Mouse (Mus musculus) liver, embryonic 14.5 days (tissue): ENCODE measurements at regions not wholly inside any gene's neighbourhood (a gene's known extent, or its start where the extent isn't known, plus 50 kb on each side); places are given as distances from the start of the nearest gene placed in this dataset.
A peak's percentile ranks its signal among the peaks of the same experiment; 100 is the strongest.

Experiments used
- ATAC-seq: fragments of 200-750 bp; cut with Nextera tagmentation; 2 replicates; pipeline ENCODE4 v1.8.0; 2017; ENCODE audit warnings: moderate number of reproducible peaks, mild to moderate bottlenecking, moderate library complexity; ENCODE audit not compliant: insufficient read depth
- DNase-seq, 3 experiments: peaks; one replicate each; pipeline ENCODE4 v3.0.0-alpha.2; 2012 to 2013; ENCODE audit warnings: low read depth in 3 of 3, low spot score in 3 of 3
- H3K27ac ChIP-seq: fragments of 300-500 bp; sonication (generic); 2 replicates; pipeline ENCODE4 v1.5.1; 2014; ENCODE audit warnings: moderate library complexity, mild to moderate bottlenecking, control low read depth, inconsistent platforms
- H3K27me3 ChIP-seq: fragments of 300-500 bp; sonication (generic); 2 replicates; pipeline ENCODE4 v1.6.1; 2014; ENCODE audit warnings: mild to moderate bottlenecking, low read length, moderate library complexity; ENCODE audit not compliant: control insufficient read depth, insufficient read depth
- H3K36me3 ChIP-seq: fragments of 300-500 bp; sonication (generic); replicated peaks from 2 replicates; pipeline ENCODE4 v1.6.1; 2014; ENCODE audit warnings: low read depth; ENCODE audit not compliant: control insufficient read depth, insufficient read depth
- H3K4me1 ChIP-seq, 2 experiments: fragments of 200-500 bp in 1 of 2; fragments of 300-500 bp in 1 of 2; sonication (generic) in 1 of 2; replicated peaks; 2 replicates each; pipeline ENCODE4 v1.6.1; 2012 to 2014; ENCODE audit warnings: antibody characterized with exemption in 1 of 2, inconsistent platforms in 1 of 2, low read length in 1 of 2; ENCODE audit not compliant: control insufficient read depth in 2 of 2, insufficient read depth in 2 of 2
- H3K4me2 ChIP-seq: fragments of 300-500 bp; sonication (generic); 2 replicates; pipeline ENCODE4 v1.6.1; 2014; ENCODE audit warnings: low read depth, mild to moderate bottlenecking, control low read depth, moderate library complexity
- H3K4me3 ChIP-seq, 2 experiments: fragments of 200-500 bp in 1 of 2; fragments of 300-500 bp in 1 of 2; sonication (generic) in 1 of 2; 2 replicates each; pipeline ENCODE4 v1.5.1; 2012 to 2014; ENCODE audit warnings: low read depth in 2 of 2, low read length in 2 of 2, mild to moderate bottlenecking in 2 of 2, control low read depth in 1 of 2, inconsistent platforms in 1 of 2, moderate library complexity in 1 of 2; ENCODE audit not compliant: insufficient read depth in 1 of 2
- H3K9ac ChIP-seq: fragments of 300-500 bp; sonication (generic); replicated peaks from 2 replicates; pipeline ENCODE4 v1.6.1; 2014; ENCODE audit warnings: mild to moderate bottlenecking, control low read depth, moderate library complexity
- H3K9me3 ChIP-seq: fragments of 300-500 bp; sonication (generic); 2 replicates; pipeline ENCODE4 v1.6.1; 2016; ENCODE audit warnings: low read length, mixed read lengths; ENCODE audit not compliant: control insufficient read depth
- CTCF ChIP-seq: IDR thresholded peaks from 2 replicates; pipeline ENCODE4 v1.5.1; 2016; ENCODE audit warnings: antibody characterized with exemption, low read depth, control low read depth
- EP300 ChIP-seq: IDR thresholded peaks from 2 replicates; pipeline ENCODE4 v1.6.1; 2016; ENCODE audit warnings: antibody characterized with exemption, low read depth
- WGBS: fragments of 180-500 bp; shearing (Covaris S2); extraction: QIAGEN DNeasy Blood & Tissue Kit; methylation state at CpG from one replicate; pipeline ENCODE4 v1.1.7; 2014; ENCODE audit not compliant: insufficient replicate concordance; 5-methylcytosine and 5-hydroxymethylcytosine counted together

DNA sequence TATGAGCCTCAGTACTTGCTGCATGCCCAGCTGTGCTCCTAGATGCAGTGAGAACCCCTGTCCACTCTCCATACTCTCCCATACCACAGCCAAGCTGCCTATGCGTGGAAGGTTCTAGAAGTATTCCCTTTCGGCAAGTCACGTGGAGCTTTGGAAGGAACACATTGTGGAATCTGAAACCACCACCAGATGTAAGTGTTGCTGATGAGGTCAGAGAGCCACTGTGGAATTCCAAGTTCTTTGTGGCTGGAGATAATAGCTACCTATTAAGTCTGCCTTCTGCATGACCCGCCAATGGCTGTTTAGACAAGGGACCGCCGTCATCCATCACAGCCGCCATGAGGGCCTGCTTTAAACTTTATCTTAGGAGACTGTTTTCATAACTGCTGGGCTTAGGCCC is 84.7 kb upstream of the Errfi1 start:
- Histone ChIP-seq H3K36me3 (no peaks in the 10 kb centered on the region), H3K4me1 (no peaks in the 10 kb centered on the region), H3K4me2 (no peak overlapping the region), H3K4me3 (no peak overlapping the region), H3K27me3 (no peaks in the 10 kb centered on the region), H3K9ac (no peak overlapping the region), H3K27ac (no peak overlapping the region), H3K9me3 (no peaks in the 10 kb centered on the region)
- ATAC-seq (no peak), DNase-seq (no peak)
- 65% methylated on average over 7 of the region's 7 CpGs for WGBS
- TF ChIP-seq EP300: no peak
- TF ChIP-seq CTCF: no peak

DNA sequence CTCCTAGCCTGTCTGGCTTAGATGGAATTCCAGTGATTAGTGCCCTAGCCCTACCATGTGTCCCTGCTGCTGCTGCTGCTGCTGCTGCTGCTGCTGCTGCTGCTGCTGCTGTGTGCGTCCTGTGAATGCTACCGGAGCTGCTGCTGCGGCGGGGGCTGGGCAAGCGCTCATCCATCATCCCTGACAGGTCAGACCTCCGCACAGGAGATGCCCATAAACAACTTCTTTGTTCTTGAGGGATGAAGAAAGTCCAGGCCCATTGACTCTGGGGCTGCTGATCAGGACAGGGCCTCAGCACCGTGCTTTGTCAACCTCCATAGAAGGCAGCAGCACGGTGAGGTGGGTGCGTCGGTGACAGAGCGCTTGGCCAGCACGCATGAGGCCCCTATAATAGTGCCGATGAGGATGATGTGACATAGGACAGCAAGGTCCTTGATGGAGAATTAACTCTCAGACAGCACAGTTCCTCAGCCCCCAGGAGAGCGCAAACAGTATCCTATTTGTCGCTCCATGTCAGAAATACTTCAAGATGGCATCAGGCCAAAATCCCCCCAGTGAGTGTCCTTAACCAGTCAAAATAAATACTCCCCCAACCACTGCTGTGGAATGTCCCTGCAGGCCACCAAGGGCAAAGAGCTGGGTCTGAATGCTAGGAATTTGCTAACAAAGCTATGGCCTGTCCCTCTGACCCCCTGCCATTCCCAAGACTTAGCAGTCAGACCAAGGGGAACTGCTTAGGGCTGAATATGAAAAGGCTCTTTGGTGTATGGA is 95.1 kb upstream of the Errfi1 start:
- no peak for ATAC-seq
- no peak overlapping the region for H3K4me2 ChIP-seq

DNA sequence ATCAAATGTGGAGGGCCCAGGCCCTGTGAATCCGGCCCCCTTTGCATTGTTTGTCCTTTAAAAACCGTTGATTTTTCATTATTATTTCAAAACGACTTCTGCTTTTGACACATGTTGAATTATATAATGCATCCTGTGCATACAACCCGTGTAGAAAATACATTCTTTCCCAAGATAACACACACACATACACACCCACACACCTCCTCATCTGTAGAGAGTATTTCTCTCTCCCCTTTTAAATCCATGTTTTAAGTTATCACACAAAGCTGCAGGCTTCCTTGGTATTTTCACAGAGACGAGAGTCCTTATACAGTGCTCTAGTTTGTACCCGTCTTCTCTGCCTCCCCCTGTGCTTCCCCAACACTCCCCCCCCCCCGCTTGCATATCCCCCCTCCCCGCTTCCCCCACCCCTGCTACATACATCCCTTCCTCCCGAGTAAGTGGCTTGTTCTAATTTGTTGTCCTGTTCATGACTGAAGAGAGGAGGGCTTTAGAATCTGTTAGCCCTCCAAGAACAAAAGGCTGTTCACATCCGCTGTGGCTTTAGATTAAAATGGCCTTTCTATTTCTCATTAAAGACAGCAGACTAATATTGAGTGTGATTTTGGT is 95.8 kb upstream of the Errfi1 start:
- H3K4me3 ChIP-seq: no peak overlapping the region
- no peaks in the 10 kb centered on the region; a peak in 1 of 4 replicates for H3K4me1 ChIP-seq
- DNase-seq: no peak
- TF ChIP-seq CTCF: no peak
- TF ChIP-seq EP300: no peak
- no peaks in the 10 kb centered on the region for H3K9me3 ChIP-seq
- no peak overlapping the region for H3K27ac ChIP-seq
- 44% methylated on average over 10 of the region's 10 CpGs for WGBS
- no peak overlapping the region for H3K4me2 ChIP-seq
- no peaks in the 10 kb centered on the region for H3K27me3 ChIP-seq
- H3K9ac ChIP-seq: no peak overlapping the region
- no peak for ATAC-seq
- no peaks in the 10 kb centered on the region for H3K36me3 ChIP-seq

More for the DNA sequence above, 95.1 kb upstream of the Errfi1 start:
- Histone ChIP-seq H3K9ac (no peak overlapping the region), H3K4me1 (no peaks in the 10 kb centered on the region; a peak in 1 of 4 replicates), H3K36me3 (no peaks in the 10 kb centered on the region), H3K4me3 (no peak overlapping the region), H3K27ac (no peak overlapping the region), H3K27me3 (no peaks in the 10 kb centered on the region), H3K9me3 (no peaks in the 10 kb centered on the region)
- DNase-seq: no peak
- 23% methylated on average over 15 of the region's 15 CpGs for WGBS
- no peak for TF ChIP-seq CTCF
- no peak for TF ChIP-seq EP300

DNA sequence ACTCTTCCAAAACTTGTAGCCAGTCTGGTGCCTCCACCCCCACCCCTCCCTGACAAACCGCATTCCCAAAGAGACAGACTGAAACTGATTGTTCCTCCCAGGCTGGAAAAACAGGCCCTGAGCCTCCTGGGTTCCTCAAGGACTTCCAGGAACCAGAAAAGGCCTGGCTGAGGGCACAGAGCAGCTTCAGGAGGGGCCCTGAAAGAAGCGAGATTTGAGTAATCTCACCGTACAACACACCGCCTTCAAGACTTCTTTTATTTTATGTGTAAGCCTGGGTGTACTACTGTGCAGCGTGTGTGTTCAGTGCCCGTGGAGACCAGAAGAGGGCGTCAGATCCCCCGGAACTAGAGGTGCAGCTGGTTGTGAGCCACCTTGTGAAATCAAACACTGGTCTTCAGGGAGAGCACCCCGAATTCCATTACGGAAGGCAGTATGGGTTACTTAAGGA is 96.4 kb upstream of the Errfi1 start:
- no peak for ATAC-seq
- H3K27ac ChIP-seq: no peak overlapping the region
- H3K27me3 ChIP-seq: no peaks in the 10 kb centered on the region

DNA sequence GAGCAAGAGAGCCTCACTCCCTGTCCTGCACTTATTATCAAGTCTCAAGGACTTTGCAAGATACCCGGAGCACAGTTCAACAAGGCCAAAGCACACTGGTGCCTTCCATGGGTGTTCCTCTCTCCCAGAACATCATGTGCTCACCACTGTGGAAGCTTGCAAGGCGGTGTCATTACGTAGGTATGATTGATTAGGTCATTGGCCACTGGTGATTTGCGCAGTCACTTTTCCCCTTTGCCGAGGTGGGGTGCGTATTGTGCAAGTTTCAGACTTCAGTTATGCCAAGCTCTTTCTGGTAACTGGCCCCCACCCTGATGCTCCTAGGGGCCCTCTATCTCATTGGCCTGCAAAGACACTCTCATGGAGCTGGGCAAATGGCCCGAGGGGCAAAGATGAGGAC is 98.3 kb upstream of the Errfi1 start:
- Histone ChIP-seq H3K9me3 (no peaks in the 10 kb centered on the region), H3K27me3 (no peaks in the 10 kb centered on the region), H3K4me2 (no peak overlapping the region), H3K4me3 (no peak overlapping the region), H3K36me3 (no peaks in the 10 kb centered on the region), H3K9ac (no peak overlapping the region), H3K27ac (no peak overlapping the region), H3K4me1 (no peaks in the 10 kb centered on the region; a peak in 1 of 4 replicates)
- no peak for ATAC-seq
- no peak for DNase-seq
- TF ChIP-seq CTCF (no peak), EP300 (no peak)
- WGBS: 73% methylated on average over 7 of the region's 7 CpGs

More for the DNA sequence above, 96.4 kb upstream of the Errfi1 start:
- no peak for DNase-seq
- H3K36me3 ChIP-seq: no peaks in the 10 kb centered on the region
- no peak for TF ChIP-seq EP300
- peak; percentile 27; the same call in 1 of the 2 replicates for TF ChIP-seq CTCF
- no peaks in the 10 kb centered on the region; a peak in 1 of 4 replicates for H3K4me1 ChIP-seq
- WGBS: 62% methylated on average over 10 of the region's 10 CpGs
- no peak overlapping the region for H3K4me3 ChIP-seq
- no peaks in the 10 kb centered on the region for H3K9me3 ChIP-seq
- no peak overlapping the region for H3K9ac ChIP-seq
- no peak overlapping the region for H3K4me2 ChIP-seq
